Mouse (Mus musculus): ENCODE data around the gene Hsf3. TPM values are rescaled to one million over a fixed set of nuclear protein-coding genes. Genes with fewer than 3 reads are reported as not detected.

Hsf3 gene
- not detected in 2 replicates for polyA plus RNA-seq (2012)

DNA sequence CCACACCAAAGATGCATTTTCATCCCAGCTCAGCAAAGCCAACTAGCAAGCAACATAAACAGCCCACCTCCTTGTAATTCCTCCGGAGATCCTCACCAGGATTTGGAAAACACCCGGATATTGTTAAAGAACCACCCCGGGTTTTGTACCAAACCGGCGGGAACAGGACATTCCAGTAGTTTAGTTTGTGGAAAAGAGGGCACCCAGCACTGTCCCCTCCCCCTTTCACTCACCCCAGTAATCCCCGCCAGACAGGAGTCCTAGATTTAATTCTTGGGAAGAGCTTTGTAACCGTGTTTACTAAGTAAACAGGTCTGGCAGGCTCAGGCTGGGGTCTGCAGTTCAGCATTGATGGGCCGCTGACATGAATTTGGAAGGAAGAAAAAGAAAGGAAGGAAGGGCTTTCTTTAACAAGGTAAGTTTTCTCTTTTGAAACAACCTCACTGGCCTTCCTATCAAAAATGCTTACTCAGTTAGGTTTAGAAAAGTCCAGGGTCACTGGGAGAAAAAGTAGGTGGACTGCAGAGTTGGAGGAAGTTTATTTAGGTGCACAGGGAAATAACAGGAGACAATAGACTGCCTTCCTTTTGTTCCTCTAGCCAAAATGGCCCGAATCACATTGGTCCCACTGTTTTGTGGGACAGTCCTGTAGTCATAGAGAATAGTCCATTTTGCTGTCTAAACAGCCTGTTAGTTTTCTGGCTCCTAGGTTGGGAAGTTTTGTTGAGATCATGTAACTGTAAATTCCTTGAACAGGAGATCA, at the start of gene Hsf3:
Gene Hsf3 (minus strand): TSS at position 94 of the 763 bp plus-strand sequence.

DNA sequence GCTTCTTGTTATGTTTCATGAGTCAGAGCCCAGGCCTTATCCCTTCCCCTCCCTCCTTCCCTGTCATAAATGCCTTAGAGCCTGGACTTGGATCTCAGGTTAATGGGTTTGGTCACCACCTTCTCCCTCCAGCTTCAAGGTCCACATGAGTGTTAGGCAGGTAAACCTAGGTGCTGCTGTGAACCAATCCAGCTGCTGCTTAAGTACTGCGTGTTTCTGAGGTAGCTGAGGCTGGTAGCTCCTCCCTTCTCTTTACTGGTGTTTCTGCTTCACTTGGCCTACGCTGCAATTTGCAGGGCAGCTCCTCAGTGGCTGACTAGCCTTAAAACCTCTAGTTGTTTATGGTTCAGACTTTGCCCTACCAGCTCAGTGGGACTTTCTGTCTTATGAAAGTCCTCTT, 945 bp downstream of the Hsf3 start, which contains the start of gene Heph:
Gene Heph (plus strand): TSS at position 211 of the 400 bp plus-strand sequence.

DNA sequence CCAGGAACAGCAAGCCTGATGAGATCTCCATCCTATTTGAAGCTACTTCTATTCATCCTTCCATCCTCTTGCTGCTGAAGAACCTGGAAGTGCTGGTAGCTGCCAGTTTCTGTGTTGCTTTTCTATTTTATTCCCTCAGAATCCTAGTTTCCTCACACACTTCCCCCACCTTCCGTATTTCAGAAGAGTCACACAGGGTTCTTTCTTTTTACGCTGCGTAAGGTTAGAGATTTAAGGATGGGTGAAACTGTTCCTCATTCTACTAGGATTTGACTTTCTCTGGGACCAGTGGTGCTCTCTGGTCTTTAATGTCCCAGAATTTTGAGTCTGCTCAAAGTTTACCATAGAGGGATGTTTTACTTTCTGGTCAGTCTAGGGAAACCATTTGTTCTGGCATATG, 162.8 kb downstream of the Hsf3 start, which contains the start of gene Vsig4:
Gene Vsig4 (minus strand): TSS at position 101 of the 400 bp plus-strand sequence.

Other genes starting within 250 kb of the Hsf3 start
- not detected in 2 replicates for gene Vsig4, start 162.9 kb downstream of the Hsf3 start, polyA plus RNA-seq (2012)
- gene Heph, start 935 bp downstream of the Hsf3 start, polyA plus RNA-seq (2012), result not detected in 2 replicates